Mouse (Mus musculus) lung, postnatal 0 days (tissue): ENCODE data around the gene Agtpbp1.

ENCODE experiments used
- CTCF ChIP-seq: IDR thresholded peaks from 2 replicates; pipeline ENCODE4 v1.5.1; 2016; ENCODE audit warnings: antibody characterized with exemption, mild to moderate bottlenecking
- EP300 ChIP-seq: IDR thresholded peaks from 2 replicates; pipeline ENCODE4 v1.6.1; 2016; ENCODE audit warnings: antibody characterized with exemption, mild to moderate bottlenecking, control low read depth

DNA sequence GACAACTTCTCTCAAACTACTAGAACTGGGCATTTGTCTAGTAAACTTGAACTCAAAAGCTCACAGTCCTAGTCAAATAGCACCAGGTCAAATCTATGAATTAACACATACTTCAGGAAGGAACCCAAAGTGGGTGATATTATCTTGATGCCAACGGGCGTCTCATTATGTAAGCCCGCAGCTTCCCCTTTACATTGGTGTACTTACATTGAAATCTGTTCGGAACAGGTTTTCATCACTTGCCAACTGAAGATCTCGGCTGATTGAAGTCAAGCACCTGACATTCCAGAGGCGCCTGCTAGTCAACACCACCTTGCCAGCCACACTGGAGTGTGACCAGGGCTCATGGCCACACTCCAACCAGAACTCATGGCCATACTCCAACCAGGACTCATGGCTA, 155.7 kb downstream of the Agtpbp1 start:
- TF ChIP-seq CTCF, result no peak
- no peak for TF ChIP-seq EP300
